Mouse (Mus musculus): ENCODE data around the gene Nbeal1.

DNA sequence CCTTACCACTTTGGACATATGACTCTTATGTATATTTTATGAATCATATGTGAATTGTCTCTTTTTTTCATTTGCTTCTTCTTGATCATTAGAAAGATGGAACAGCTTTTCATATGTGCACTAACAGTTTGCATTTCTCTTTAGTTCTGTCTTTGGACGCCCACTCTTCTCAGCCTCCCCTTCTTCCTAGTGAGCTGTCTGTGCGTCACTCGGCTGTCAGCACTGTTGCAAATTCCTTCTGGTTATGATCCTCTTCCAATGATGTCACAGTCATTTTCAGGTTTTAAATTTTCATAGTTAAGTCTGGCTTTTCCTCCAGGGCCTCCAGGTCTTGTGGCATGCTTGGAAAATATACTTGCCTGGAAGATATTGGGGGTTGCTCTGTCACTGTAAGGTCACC lies 201.5 kb downstream of the Nbeal1 start:
- TF ChIP-seq CTCF (IDR thresholded peaks at IDR 0.05; ENCODE audit: low read depth, low read length) (no peak), POLR2A (IDR thresholded peaks at IDR 0.05; ENCODE audit: borderline replicate concordance, low read depth, low read length) (no peak)
